Mouse (Mus musculus) midbrain, embryonic 11.5 days (tissue): ENCODE measurements at regions not wholly inside any gene's neighbourhood (a gene's known extent, or its start where the extent isn't known, plus 50 kb on each side); places are given as distances from the start of the nearest gene placed in this dataset.

Experiments used
- ATAC-seq: fragments of 200-750 bp; cut with Nextera tagmentation; 2 replicates; pipeline ENCODE4 v1.8.0; 2017; ENCODE audit warnings: moderate TSS enrichment, moderate library complexity; ENCODE audit not compliant: low FRiP score
- DNase-seq: peaks from one replicate; pipeline ENCODE4 v3.0.0; 2015; ENCODE audit warnings: low spot score; ENCODE audit errors: missing footprints
- H3K27ac ChIP-seq: fragments of 300-500 bp; sonication (generic); 2 replicates; pipeline ENCODE4 v1.5.1; 2014; ENCODE audit warnings: low read depth, low read length
- H3K27me3 ChIP-seq: fragments of 300-500 bp; sonication (generic); 2 replicates; pipeline ENCODE4 v1.6.1; 2014; ENCODE audit warnings: mild to moderate bottlenecking, low read length, moderate library complexity, mixed read lengths; ENCODE audit not compliant: control insufficient read depth, insufficient read depth
- H3K36me3 ChIP-seq: fragments of 300-500 bp; sonication (generic); 2 replicates; pipeline ENCODE4 v1.6.1; 2014; ENCODE audit warnings: mild to moderate bottlenecking, low read length, moderate library complexity, mixed read lengths; ENCODE audit not compliant: control insufficient read depth, insufficient read depth
- H3K4me1 ChIP-seq: fragments of 300-500 bp; sonication (generic); 2 replicates; pipeline ENCODE4 v1.6.1; 2014; ENCODE audit warnings: low read length; ENCODE audit not compliant: control insufficient read depth, insufficient read depth
- H3K4me2 ChIP-seq: fragments of 300-500 bp; sonication (generic); 2 replicates; pipeline ENCODE4 v1.6.1; 2014; ENCODE audit warnings: mild to moderate bottlenecking, moderate library complexity
- H3K4me3 ChIP-seq: fragments of 300-500 bp; sonication (generic); 2 replicates; pipeline ENCODE4 v1.5.1; 2014; ENCODE audit warnings: low read depth, low read length
- H3K9ac ChIP-seq: fragments of 300-500 bp; sonication (generic); 2 replicates; pipeline ENCODE4 v1.6.1; 2014; ENCODE audit warnings: low read length
- H3K9me3 ChIP-seq: fragments of 300-500 bp; sonication (generic); 2 replicates; pipeline ENCODE4 v1.6.1; 2016; ENCODE audit warnings: low read length; ENCODE audit not compliant: control insufficient read depth
- WGBS: fragments of 180-500 bp; shearing (Covaris S2); extraction: QIAGEN DNeasy Blood & Tissue Kit; methylation state at CpG from one replicate; pipeline ENCODE4 v1.1.7; 2014; 5-methylcytosine and 5-hydroxymethylcytosine counted together

DNA sequence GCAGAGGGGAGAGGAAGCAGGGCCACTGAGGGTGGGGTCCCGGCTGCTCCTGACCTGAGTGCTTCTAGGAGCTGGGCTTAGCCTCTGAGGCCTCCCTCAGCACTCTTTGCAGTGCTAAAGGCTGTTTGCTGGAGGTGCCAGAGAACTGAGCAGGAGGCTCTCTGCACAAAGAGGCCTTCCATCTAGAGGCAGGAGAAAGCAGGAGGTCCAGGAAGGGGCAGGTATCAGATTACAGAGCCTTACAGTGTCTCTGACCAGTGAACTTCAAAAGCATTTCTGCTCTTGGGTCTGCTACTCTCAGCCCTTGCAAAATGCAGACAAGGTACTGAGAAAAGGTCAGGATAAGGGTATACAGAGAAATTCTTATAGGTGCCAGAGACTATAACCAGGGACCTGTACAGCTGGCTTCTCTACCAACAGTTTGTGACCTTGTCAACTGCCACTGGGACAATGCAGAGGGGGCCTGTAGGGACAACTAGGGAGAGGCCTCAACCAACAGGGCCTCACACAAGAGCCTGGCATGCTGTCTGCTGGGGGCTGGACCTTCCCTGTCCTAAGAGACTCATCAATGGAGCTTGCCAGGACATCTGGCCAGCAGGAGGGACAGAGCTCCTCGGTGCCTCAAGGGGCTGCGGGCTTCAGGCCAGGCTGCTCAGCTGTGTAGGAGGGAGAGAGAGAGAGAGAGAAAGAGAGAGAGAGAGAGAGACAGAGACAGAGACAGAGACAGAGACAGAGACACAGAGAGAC lies 380.3 kb upstream of the Tshz3 start:
- Histone ChIP-seq H3K27ac (no peak overlapping the region), H3K9ac (no peak overlapping the region), H3K36me3 (no peaks in the 10 kb centered on the region), H3K27me3 (no peaks in the 10 kb centered on the region), H3K4me3 (no peak overlapping the region), H3K4me1 (no peaks in the 10 kb centered on the region), H3K9me3 (no peaks in the 10 kb centered on the region), H3K4me2 (no peak overlapping the region)
- ATAC-seq (no peak), DNase-seq (no peak)
- WGBS = 68% methylated on average over 3 of the region's 3 CpGs

DNA sequence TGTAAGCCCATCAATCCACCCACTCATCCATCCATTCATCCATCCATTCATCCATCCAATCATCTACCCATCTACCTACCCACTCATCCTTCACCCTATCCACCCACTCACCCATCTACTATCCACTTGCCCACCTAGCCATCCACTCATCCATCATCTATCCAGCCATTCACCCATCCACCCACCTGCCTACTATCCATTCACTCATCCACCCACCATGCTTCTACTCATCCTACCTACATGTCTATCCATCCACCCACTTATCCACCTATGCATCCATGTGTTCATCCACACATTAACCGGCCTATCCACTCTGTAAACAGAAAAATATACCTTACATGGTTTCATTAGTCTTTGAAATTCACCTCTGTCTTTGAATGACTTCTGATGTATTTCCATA lies 384.2 kb upstream of the Tshz3 start:
- no peak for ATAC-seq

DNA sequence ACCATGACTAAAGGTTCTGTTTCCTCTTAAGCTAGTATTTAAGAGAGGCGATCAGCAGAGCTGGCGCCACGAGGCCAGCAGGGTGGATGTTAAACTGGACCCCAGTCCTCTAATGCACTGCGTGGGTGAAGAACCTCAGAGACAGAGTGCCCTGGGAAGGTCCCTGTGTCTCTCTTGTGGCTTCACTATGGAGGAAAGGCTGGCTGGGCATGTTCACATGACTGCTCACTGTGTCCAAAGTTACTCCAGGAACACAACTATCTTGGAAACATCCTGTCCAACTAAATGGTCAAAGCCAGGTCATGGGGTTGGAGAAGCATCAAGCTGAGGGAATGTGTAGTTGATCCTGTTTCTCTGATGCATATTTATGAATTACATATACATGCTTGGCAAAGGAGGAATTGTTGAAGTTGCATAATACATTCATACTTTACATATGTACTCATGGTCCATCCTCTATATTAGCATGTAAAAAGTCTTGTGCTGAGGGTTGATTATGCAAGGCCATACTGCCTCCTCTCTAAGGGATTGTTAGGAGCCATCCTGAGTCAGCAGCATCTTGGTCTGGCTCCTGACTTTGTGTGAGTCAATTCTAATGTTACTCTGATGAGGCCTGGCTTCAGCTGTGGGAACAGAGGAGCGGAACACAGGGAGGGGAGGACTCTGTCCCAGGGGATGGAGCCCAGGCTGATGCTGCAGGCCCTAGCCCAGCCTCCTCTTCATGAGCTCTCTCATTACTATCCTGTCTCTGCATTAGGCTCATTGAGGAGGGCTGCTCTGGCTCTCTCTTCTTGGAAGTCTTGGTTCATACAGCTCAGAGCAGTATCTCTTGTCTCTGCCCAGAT lies 387.9 kb upstream of the Tshz3 start:
- H3K27ac ChIP-seq = no peak overlapping the region
- no peak overlapping the region for H3K9ac ChIP-seq
- no peak for DNase-seq
- H3K4me2 ChIP-seq = no peak overlapping the region
- H3K4me1 ChIP-seq = no peaks in the 10 kb centered on the region
- no peaks in the 10 kb centered on the region for H3K36me3 ChIP-seq
- H3K4me3 ChIP-seq = no peak overlapping the region
- no peaks in the 10 kb centered on the region for H3K9me3 ChIP-seq
- H3K27me3 ChIP-seq = no peaks in the 10 kb centered on the region
- no peak for ATAC-seq
- WGBS = 86% methylated on average over 5 of the region's 5 CpGs

More for the DNA sequence above, 384.2 kb upstream of the Tshz3 start:
- H3K36me3 ChIP-seq = no peaks in the 10 kb centered on the region
- no peak overlapping the region for H3K4me2 ChIP-seq
- H3K9ac ChIP-seq = no peak overlapping the region
- WGBS = 95% methylated on average over 1 of the region's 1 CpGs
- H3K27ac ChIP-seq = no peak overlapping the region
- no peaks in the 10 kb centered on the region for H3K9me3 ChIP-seq
- no peak for DNase-seq
- no peaks in the 10 kb centered on the region for H3K4me1 ChIP-seq
- no peaks in the 10 kb centered on the region for H3K27me3 ChIP-seq
- H3K4me3 ChIP-seq = no peak overlapping the region

DNA sequence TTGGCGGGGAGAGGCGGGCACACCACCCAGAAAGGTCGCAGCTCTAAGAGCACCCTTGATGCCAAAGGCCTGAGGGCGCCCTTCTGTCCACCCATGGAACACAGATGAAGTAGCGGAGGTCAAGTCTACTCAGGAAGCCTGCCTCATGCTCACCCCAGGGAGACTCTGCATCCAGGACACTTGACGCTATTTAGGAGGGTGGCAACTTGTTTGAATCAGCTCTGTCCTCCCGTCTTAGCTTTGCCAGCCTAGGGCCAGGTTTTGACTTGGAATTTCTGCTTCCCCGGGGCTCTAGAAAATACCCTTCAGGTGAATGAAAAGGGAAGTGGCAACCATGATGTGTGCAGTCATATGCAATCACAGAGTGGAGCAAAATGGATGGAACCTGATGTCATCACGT lies 389.2 kb upstream of the Tshz3 start:
- no peak overlapping the region for H3K4me3 ChIP-seq
- no peaks in the 10 kb centered on the region for H3K36me3 ChIP-seq
- H3K4me1 ChIP-seq = no peaks in the 10 kb centered on the region
- H3K27ac ChIP-seq = no peak overlapping the region
- no peak for ATAC-seq
- 89% methylated on average over 9 of the region's 9 CpGs for WGBS
- H3K9ac ChIP-seq = no peak overlapping the region
- no peaks in the 10 kb centered on the region for H3K9me3 ChIP-seq
- H3K27me3 ChIP-seq = no peaks in the 10 kb centered on the region
- no peak for DNase-seq
- H3K4me2 ChIP-seq = no peak overlapping the region

GRCm38 (mm10) chr7:36308106-36308620 lies 389.8 kb upstream of the Tshz3 start:
- Histone ChIP-seq H3K36me3 (no peaks in the 10 kb centered on the region), H3K9me3 (no peaks in the 10 kb centered on the region), H3K27me3 (no peaks in the 10 kb centered on the region), H3K4me1 (no peaks in the 10 kb centered on the region), H3K9ac (no peak overlapping the region), H3K4me3 (no peak overlapping the region), H3K27ac (no peak overlapping the region), H3K4me2 (no peak overlapping the region)
- DNase-seq (no peak), ATAC-seq (no peak)
- WGBS = 90% methylated on average over 10 of the region's 10 CpGs

- Histone ChIP-seq H3K9ac (no peak overlapping the region), H3K4me3 (no peak overlapping the region), H3K36me3 (no peaks in the 10 kb centered on the region), H3K9me3 (no peaks in the 10 kb centered on the region), H3K27ac (no peak overlapping the region), H3K4me1 (no peaks in the 10 kb centered on the region), H3K4me2 (no peak overlapping the region), H3K27me3 (no peaks in the 10 kb centered on the region)
- DNase-seq (no peak), ATAC-seq (no peak)
Measured at GRCm38 (mm10) chr7:36277275-36277674, 420.6 kb upstream of the Tshz3 start.

GRCm38 (mm10) chr7:36268966-36269365 lies 429.0 kb upstream of the Tshz3 start:
- H3K36me3 ChIP-seq = no peaks in the 10 kb centered on the region
- no peak overlapping the region for H3K27ac ChIP-seq
- no peak for ATAC-seq
- no peaks in the 10 kb centered on the region for H3K27me3 ChIP-seq
- H3K4me1 ChIP-seq = no peaks in the 10 kb centered on the region
- no peak overlapping the region for H3K4me2 ChIP-seq
- no peaks in the 10 kb centered on the region for H3K9me3 ChIP-seq
- no peak overlapping the region for H3K9ac ChIP-seq
- DNase-seq = no peak
- no peak overlapping the region for H3K4me3 ChIP-seq
- WGBS = 51% methylated on average over 5 of the region's 5 CpGs

DNA sequence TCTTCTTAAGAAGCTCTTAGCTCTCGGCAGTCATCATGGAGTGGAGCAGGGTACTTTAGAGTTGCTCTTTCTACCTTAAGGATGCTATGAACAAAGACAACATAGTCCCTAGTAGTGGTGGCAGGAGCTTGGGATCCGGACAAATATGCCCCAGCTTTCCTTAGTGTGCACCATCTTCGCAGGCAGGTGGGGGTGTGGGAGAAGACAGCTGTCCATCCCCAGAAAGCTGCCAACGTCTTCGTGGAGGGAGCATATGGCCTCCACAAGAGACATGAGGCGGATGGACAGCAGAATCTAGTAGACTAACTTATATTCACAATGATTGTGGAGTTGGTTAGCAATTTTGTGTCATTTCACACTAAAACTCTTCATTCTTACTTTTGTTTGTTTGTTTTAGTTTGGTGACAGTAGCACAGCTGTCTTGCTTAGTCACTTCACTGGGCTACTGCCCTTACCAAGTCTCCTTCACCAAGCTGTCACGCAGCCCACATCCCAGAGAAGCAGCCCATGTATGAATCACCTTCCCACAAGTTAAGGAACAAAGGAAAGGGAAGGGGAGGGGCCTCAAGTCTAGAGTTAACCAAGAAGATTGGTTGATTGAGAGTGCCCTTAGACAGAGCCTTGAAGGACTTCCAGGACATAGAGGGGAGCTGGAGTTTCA lies 432.6 kb upstream of the Tshz3 start:
- Histone ChIP-seq H3K4me2 (no peak overlapping the region), H3K36me3 (no peaks in the 10 kb centered on the region), H3K9ac (no peak overlapping the region), H3K27me3 (no peaks in the 10 kb centered on the region), H3K27ac (no peak overlapping the region), H3K4me3 (no peak overlapping the region), H3K4me1 (no peaks in the 10 kb centered on the region), H3K9me3 (no peaks in the 10 kb centered on the region)
- DNase-seq (no peak), ATAC-seq (no peak)
- WGBS = 94% methylated on average over 7 of the region's 7 CpGs
